Mouse (Mus musculus) heart, embryonic 16.5 days (tissue): ENCODE data around the gene Fcrl6. TPM values are rescaled to one million over a fixed set of nuclear protein-coding genes. Genes with fewer than 3 reads are reported as not detected.

Experiments
- polyA plus RNA-seq: library from polyadenylated mRNA; unstranded; fragments of >200 nt; fragmentation: Nextera tagmentation; extraction: Ambion mirVana; gene quantifications from 2 replicates; pipeline ENCODE4 v1.2.1, GENCODE M21; 2015

Fcrl6 gene
- polyA plus RNA-seq, 1 experiment from 2014 or later, result not detected

Other genes starting within 250 kb of the Fcrl6 start
- 3.5 and 3.7 TPM in 2 replicates for gene Pigm, start 226.0 kb downstream of the Fcrl6 start, polyA plus RNA-seq
- gene Slamf9, start 127.2 kb downstream of the Fcrl6 start, polyA plus RNA-seq, result 0.77 and 0.95 TPM in 2 replicates
- gene Igsf9, start 120.8 kb downstream of the Fcrl6 start, polyA plus RNA-seq, result 3.3 and 4.8 TPM in 2 replicates
- gene Tagln2, start 102.5 kb downstream of the Fcrl6 start, polyA plus RNA-seq, result 323 and 328 TPM in 2 replicates
- 3.0 and 3.2 TPM in 2 replicates for gene Cfap45, start 81.8 kb downstream of the Fcrl6 start, polyA plus RNA-seq
- 0.32 and 0.55 TPM in 2 replicates for gene Vsig8, start 46.6 kb downstream of the Fcrl6 start, polyA plus RNA-seq
- gene Slamf8, start 12.0 kb downstream of the Fcrl6 start, polyA plus RNA-seq, result 0.35 TPM in 2 replicates
- gene Dusp23, start 30.4 kb upstream of the Fcrl6 start, polyA plus RNA-seq, result 11.4 and 12.2 TPM in 2 replicates
- 0.09 and 0.13 TPM in 2 replicates for gene Crp, start 95.5 kb upstream of the Fcrl6 start, polyA plus RNA-seq